Mouse (Mus musculus): Measurements from ENCODE around the gene Arhgap8. TPM values are rescaled to one million over a fixed set of nuclear protein-coding genes. Genes with fewer than 3 reads are reported as not detected.

Arhgap8 gene
- total and polyA plus RNA-seq, 3 experiments, result 0.08 TPM; not detected in 2

GRCm38 (mm10) chr15:84769641-84770341, 49.9 kb downstream of the Arhgap8 start:
- DNase-seq (ENCODE audit: extremely low read depth), result no peak
- no peak overlapping the region for H3K27ac ChIP-seq (ENCODE audit: insufficient read depth, low read depth)
- H3K27me3 ChIP-seq (replicated peaks), result peaks cover 6% of the 10 kb centered on the region
- H3K4me1 ChIP-seq (ENCODE audit: control insufficient read depth in 1 of 2, insufficient read depth in 2 of 2), result peaks cover 7 to 21% of the 10 kb centered on the region in 2 experiments; a peak in 3 of 4 replicates
- in situ Hi-C loops (cut with MboI; ENCODE audit: low pct_ligation_motif_present, low pct_unique_long_range_greater_than_20kb, low sequenced_read_pairs), result loop anchor here (10.0 kb wide), 1 partner anchor 225 kb away; no protein-coding TSS in a partner anchor
- H3K79me2 ChIP-seq (replicated peaks; ENCODE audit: control insufficient read depth, extremely low read depth, insufficient read depth, poor library complexity, severe bottlenecking), result no peaks in the 10 kb centered on the region
- H3K9ac ChIP-seq (ENCODE audit: insufficient read depth, low read depth), result no peak overlapping the region
- H3K36me3 ChIP-seq (replicated peaks in 1 of 2; ENCODE audit: control insufficient read depth in 1 of 2, insufficient read depth in 1 of 2, low read length in 1 of 2), result no peaks in the 10 kb centered on the region
- no peaks in the 10 kb centered on the region for H3K9me3 ChIP-seq (replicated peaks; ENCODE audit: low read length)
- dilution Hi-C loops (cut with MboI; ENCODE audit: extremely low pct_ligation_motif_present, extremely low pct_unique_long_range_greater_than_20kb, low sequenced_read_pairs), result no loop called here
- TF ChIP-seq RAD21 (IDR thresholded peaks at IDR 0.05; ENCODE audit: low read depth, low read length) (no peak), POLR2A (IDR thresholded peaks at IDR 0.05; ENCODE audit: low read depth, low read length) (no peak), MAZ (IDR thresholded peaks at IDR 0.05; ENCODE audit: low read depth, low read length) (no peak), CHD1 (IDR thresholded peaks at IDR 0.05; ENCODE audit: low read depth, low read length) (no peak), IRF4 (IDR thresholded peaks at IDR 0.05; ENCODE audit: low read depth, low read length) (no peak), ELF1 (IDR thresholded peaks at IDR 0.05; ENCODE audit: low read depth, low read length) (no peak), NELFE (IDR thresholded peaks at IDR 0.05; ENCODE audit: low read depth, low read length) (no peak), MAX (IDR thresholded peaks at IDR 0.05; ENCODE audit: low read length) (no peak), USF1 (IDR thresholded peaks at IDR 0.05; ENCODE audit: low read depth, low read length) (no peak), TCF12 (IDR thresholded peaks at IDR 0.05; ENCODE audit: low read depth, low read length) (no peak), UBTF (IDR thresholded peaks at IDR 0.05; ENCODE audit: low read depth, low read length) (no peak), MYC (IDR thresholded peaks at IDR 0.05; ENCODE audit: low read depth, low read length) (no peak), ZKSCAN1 (IDR thresholded peaks at IDR 0.05; ENCODE audit: borderline replicate concordance, low read depth, low read length) (no peak), PAX5 (IDR thresholded peaks at IDR 0.05; ENCODE audit: low read length) (no peak), TBP (conservative IDR thresholded peaks at IDR 0.05; ENCODE audit: low read depth, low read length) (no peak)
- no peak overlapping the region for H3K4me2 ChIP-seq (ENCODE audit: insufficient read depth, low read depth, poor library complexity, severe bottlenecking)
- H3K4me3 ChIP-seq (replicated peaks in 1 of 3; ENCODE audit: low read depth in 2 of 3, low read length in 2 of 3, poor library complexity in 1 of 3), result no peak overlapping the region

GRCm38 (mm10) chr15:84772191-84773111, 52.6 kb downstream of the Arhgap8 start:
- dilution Hi-C loops (cut with MboI; ENCODE audit: extremely low pct_ligation_motif_present, extremely low pct_unique_long_range_greater_than_20kb, low sequenced_read_pairs) (no loop called here), in situ Hi-C loops (cut with MboI; ENCODE audit: low pct_ligation_motif_present, low pct_unique_long_range_greater_than_20kb, low sequenced_read_pairs) (loop anchor here (10.0 kb wide), 1 partner anchor 222 kb away; no protein-coding TSS in a partner anchor)
- no peaks in the 10 kb centered on the region for H3K9me3 ChIP-seq (replicated peaks; ENCODE audit: low read length)
- H3K27me3 ChIP-seq (replicated peaks), result peaks cover 4% of the 10 kb centered on the region
- H3K27ac ChIP-seq (ENCODE audit: insufficient read depth, low read depth), result no peak overlapping the region
- peak; percentile 92 for TF ChIP-seq MAX (IDR thresholded peaks at IDR 0.05; ENCODE audit: low read length)
- peak; percentile 85 for TF ChIP-seq USF1 (IDR thresholded peaks at IDR 0.05; ENCODE audit: low read depth, low read length)
- no peak for TF ChIP-seq TCF12 (IDR thresholded peaks at IDR 0.05; ENCODE audit: low read depth, low read length)
- peak; percentile 71 for TF ChIP-seq SMC3 (IDR thresholded peaks at IDR 0.05; ENCODE audit: low read depth, low read length)
- peak; percentile 45 to 72; a peak in 3 of 4 replicates for TF ChIP-seq CTCF (conservative IDR thresholded peaks at IDR 0.05 in 1 of 2, IDR thresholded peaks at IDR 0.05 in 1 of 2; ENCODE audit: low read depth in 2 of 2, low read length in 2 of 2)
- no peak for TF ChIP-seq JUN (IDR thresholded peaks at IDR 0.05; ENCODE audit: insufficient read depth, low read depth, low read length)
- no peak for TF ChIP-seq ZKSCAN1 (IDR thresholded peaks at IDR 0.05; ENCODE audit: borderline replicate concordance, low read depth, low read length)
- TF ChIP-seq USF2 (conservative IDR thresholded peaks at IDR 0.05; ENCODE audit: low read depth, low read length), result peak; percentile 90
- TF ChIP-seq RAD21 (IDR thresholded peaks at IDR 0.05; ENCODE audit: low read depth, low read length), result peak; percentile 61
- TF ChIP-seq KAT2A (IDR thresholded peaks at IDR 0.05; ENCODE audit: insufficient replicate concordance, low read length), result no peak
- peaks cover 4 to 17% of the 10 kb centered on the region in 2 experiments; a peak in 3 of 4 replicates for H3K4me1 ChIP-seq (ENCODE audit: control insufficient read depth in 1 of 2, insufficient read depth in 2 of 2)
- peak; percentile 43 for DNase-seq (ENCODE audit: extremely low read depth)
- no peak overlapping the region for H3K4me3 ChIP-seq (replicated peaks in 1 of 3; ENCODE audit: low read depth in 2 of 3, low read length in 2 of 3, poor library complexity in 1 of 3)
- no peak overlapping the region for H3K9ac ChIP-seq (ENCODE audit: insufficient read depth, low read depth)
- no peak overlapping the region for H3K4me2 ChIP-seq (ENCODE audit: insufficient read depth, low read depth, poor library complexity, severe bottlenecking)
- no peaks in the 10 kb centered on the region for H3K36me3 ChIP-seq (replicated peaks in 1 of 2; ENCODE audit: control insufficient read depth in 1 of 2, insufficient read depth in 1 of 2, low read length in 1 of 2)
- H3K79me2 ChIP-seq (replicated peaks; ENCODE audit: control insufficient read depth, extremely low read depth, insufficient read depth, poor library complexity, severe bottlenecking), result no peaks in the 10 kb centered on the region
